Mouse (Mus musculus) C2C12 (cell line): ENCODE data around the gene Umps.

ENCODE experiments used
- CEBPB ChIP-seq: IDR thresholded peaks from one replicate; pipeline ENCODE4 v1.6.1; 2011; ENCODE audit warnings: low read depth, mild to moderate bottlenecking, control low read depth, moderate library complexity
- CTCF ChIP-seq: IDR thresholded peaks from one replicate; pipeline ENCODE4 v1.5.1; 2011; ENCODE audit not compliant: control insufficient read depth, insufficient read depth, insufficient read length
- USF1 ChIP-seq: IDR thresholded peaks from one replicate; pipeline ENCODE4 v1.6.1; 2011; ENCODE audit warnings: low read depth, mild to moderate bottlenecking, control low read depth, moderate library complexity

DNA sequence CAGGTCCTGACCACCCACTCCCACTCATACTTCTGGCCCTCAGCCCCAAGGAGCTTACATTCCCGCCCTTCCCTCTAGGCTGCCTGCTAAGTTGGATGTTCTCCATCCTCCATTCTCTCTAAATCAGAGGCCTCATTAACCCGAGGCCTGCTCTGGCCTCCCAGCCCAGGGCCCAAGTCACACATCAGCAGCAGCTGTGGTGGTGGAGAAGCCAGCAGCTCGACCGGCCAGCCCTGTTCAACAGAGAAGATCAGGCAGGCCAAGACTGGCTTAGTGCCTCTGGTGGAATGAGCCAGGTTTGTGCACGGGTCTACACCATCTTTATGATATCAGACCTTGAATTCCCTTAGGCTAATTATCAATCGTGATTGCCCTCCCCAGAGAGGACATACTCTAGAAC, 36.1 kb downstream of the Umps start:
- no peak for TF ChIP-seq CTCF
- no peak for TF ChIP-seq USF1
- TF ChIP-seq CEBPB = no peak
